Mouse (Mus musculus): Measurements from ENCODE around the gene Ttc6.
A peak's percentile ranks its signal among the peaks of the same experiment; 100 is the strongest.

Ttc6 gene

GRCm38 (mm10) chr12:57563909-57564308 is at the start of gene Ttc6:
Gene Ttc6 (plus strand): TSS chr12:57564113.
- DNase-seq: no peak

GRCm38 (mm10) chr12:57514552-57514951 is 49.4 kb upstream of the Ttc6 start:
- DNase-seq: no peak

GRCm38 (mm10) chr12:57515702-57516377 is 48.1 kb upstream of the Ttc6 start:
- no peak for DNase-seq

GRCm38 (mm10) chr12:57528335-57528734 is 35.6 kb upstream of the Ttc6 start:
- DNase-seq: no peak

- DNase-seq: no peak
Observed at GRCm38 (mm10) chr12:57530474-57530873, 33.4 kb upstream of the Ttc6 start.

- no peak for DNase-seq
Observed at GRCm38 (mm10) chr12:57534517-57534878, 29.4 kb upstream of the Ttc6 start.

GRCm38 (mm10) chr12:57534879-57535611 is 28.9 kb upstream of the Ttc6 start:
- DNase-seq: no peak

- DNase-seq: no peak
Observed at GRCm38 (mm10) chr12:57536056-57536908, 27.6 kb upstream of the Ttc6 start.

GRCm38 (mm10) chr12:57536909-57537670 is 26.8 kb upstream of the Ttc6 start:
- no peak for DNase-seq

GRCm38 (mm10) chr12:57537791-57538587 is 25.9 kb upstream of the Ttc6 start:
- no peak for DNase-seq

- no peak for DNase-seq
Observed at GRCm38 (mm10) chr12:57538588-57539550, 25.0 kb upstream of the Ttc6 start.

- no peak for DNase-seq
Observed at GRCm38 (mm10) chr12:57539551-57539985, 24.3 kb upstream of the Ttc6 start.

- no peak for DNase-seq
Observed at GRCm38 (mm10) chr12:57541118-57541517, 22.8 kb upstream of the Ttc6 start.

GRCm38 (mm10) chr12:57541931-57542745 is 21.8 kb upstream of the Ttc6 start:
- no peak for DNase-seq

- no peak for DNase-seq
Observed at GRCm38 (mm10) chr12:57542746-57543626, 20.9 kb upstream of the Ttc6 start.

GRCm38 (mm10) chr12:57543627-57543991 is 20.3 kb upstream of the Ttc6 start:
- no peak for DNase-seq

- peak in 1 of 2 experiments; percentile 28 for DNase-seq
Observed at GRCm38 (mm10) chr12:57544641-57545370, 19.1 kb upstream of the Ttc6 start.

All from cerebellum, adult 18-20 months (tissue).